Mouse (Mus musculus) cortical plate, adult 2 months (tissue): Measurements from ENCODE around the gene Bmp2k.

Experiments
- CTCF ChIP-seq: fragments of 200-500 bp; IDR thresholded peaks from 2 replicates; pipeline ENCODE4 v1.5.1; 2011; ENCODE audit warnings: mild to moderate bottlenecking, control low read depth, low read length; ENCODE audit not compliant: insufficient read depth; ENCODE audit errors: extremely low read depth
- POLR2A ChIP-seq: fragments of 200-500 bp; IDR thresholded peaks from 2 replicates; pipeline ENCODE4 v1.6.1; 2011; ENCODE audit warnings: mild to moderate bottlenecking, low read length, control low read depth; ENCODE audit not compliant: insufficient read depth; ENCODE audit errors: extremely low read depth

- TF ChIP-seq POLR2A (no peak), CTCF (no peak)
These were observed 132.1 kb downstream of the Bmp2k start for GRCm38 (mm10) chr5:97129589-97129988.
